Mouse (Mus musculus) urinary bladder, postnatal 25 days (tissue): Measurements from ENCODE around the gene Egln1.

Experiments used
- DNase-seq: peaks from one replicate; pipeline ENCODE4 v3.0.0; 2022; ENCODE audit warnings: low spot score

The Egln1 gene

DNA sequence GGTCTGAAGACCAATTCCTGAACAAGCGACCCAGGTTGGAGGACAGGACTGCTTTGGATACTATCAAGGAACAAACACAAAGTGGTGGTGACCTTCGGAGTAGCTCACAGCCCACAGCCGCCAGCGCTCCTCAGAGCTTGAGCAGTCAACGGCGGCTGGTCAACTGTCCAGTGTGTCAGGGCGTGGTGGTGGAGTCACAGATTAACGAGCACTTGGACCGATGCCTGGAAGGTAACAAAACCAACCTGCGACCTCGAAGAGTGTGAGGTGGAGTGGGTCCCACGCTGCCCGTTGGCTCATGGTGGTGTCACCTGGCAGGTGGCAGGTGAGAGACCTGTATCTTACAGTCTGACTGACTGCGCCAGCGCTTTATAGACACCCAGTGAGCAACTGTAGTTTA is 45.9 kb downstream of the Egln1 start:
- DNase-seq = no peak

DNA sequence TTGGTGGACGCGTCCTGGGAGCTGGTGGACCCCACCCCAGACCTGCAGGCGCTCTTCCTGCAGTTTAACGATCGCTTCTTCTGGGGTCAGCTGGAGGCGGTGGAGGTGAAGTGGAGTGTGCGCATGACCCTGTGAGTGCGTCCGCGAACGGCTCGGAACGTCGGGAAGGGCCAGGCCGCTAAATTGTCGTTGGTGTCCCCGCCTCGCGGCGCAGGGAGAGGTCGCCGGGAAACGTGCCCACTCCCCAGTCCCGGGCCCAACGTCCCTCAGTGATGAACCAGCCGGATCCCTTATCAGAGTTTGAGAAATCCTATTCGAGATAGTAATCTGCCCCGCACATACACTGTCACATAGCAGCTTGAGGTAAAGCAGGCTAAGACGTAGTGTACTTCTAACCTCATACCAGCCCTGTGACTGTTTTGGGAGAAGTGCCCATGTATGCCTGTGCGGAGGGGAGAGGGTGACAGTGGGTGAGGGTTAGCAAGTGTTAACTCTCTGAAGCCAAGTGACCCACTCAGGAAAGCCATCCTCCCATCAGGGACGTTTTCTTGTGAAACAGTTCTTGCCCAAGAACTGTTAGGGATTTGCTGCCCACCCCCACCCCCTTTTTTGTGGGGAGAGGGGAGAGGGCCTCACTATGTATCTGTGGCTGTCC is 50.7 kb downstream of the Egln1 start:
- no peak for DNase-seq

DNA sequence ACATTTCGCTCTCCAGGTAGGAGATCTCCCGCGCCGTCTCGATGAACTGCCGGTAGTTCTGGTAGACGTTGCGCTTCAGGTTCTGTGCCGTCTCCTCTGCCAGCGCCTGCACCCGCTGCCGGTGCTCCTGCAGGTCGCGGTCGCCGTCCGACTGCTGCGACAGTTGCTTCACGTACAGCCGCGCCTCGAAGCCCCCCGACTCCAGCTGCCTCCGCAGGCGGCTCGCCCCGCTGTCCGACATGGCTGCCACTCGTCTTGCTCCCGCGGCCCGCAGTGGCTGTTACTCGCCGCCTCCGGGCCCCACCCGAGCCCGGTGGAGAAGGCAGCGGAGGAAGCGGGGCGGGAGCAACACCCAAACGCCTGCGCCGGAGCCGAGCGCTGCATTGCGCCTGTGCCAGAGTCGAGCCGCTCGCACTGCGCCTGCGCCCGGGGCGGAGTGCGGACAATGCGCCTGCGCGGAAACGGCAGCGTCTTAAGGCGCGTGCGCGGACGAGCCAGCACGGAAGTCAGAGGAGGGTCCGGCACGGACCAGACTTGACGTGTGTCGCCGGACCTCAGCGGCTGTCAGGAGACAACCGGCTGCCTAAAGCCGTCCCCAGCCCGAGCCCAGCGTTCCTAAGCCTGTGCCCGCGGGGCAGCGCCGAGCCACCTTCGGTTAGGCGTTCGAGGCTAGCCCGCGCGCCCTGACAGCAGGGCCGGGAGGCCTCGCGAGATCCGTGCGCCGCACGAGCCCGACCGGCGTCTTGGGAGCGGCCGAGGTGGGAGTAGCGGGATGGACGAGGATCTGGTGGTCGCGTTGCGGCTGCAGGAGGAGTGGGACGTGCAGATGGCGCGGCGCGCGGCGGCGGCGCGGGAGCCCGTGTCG is 51.5 kb downstream of the Egln1 start, which contains the start of the genes Exoc8 and Sprtn:
Gene Exoc8 (minus strand): TSS at position 320 of the 865 bp plus-strand sequence.
Gene Sprtn (plus strand): TSS at position 501 of the 865 bp plus-strand sequence.
- DNase-seq = peak; percentile 99

DNA sequence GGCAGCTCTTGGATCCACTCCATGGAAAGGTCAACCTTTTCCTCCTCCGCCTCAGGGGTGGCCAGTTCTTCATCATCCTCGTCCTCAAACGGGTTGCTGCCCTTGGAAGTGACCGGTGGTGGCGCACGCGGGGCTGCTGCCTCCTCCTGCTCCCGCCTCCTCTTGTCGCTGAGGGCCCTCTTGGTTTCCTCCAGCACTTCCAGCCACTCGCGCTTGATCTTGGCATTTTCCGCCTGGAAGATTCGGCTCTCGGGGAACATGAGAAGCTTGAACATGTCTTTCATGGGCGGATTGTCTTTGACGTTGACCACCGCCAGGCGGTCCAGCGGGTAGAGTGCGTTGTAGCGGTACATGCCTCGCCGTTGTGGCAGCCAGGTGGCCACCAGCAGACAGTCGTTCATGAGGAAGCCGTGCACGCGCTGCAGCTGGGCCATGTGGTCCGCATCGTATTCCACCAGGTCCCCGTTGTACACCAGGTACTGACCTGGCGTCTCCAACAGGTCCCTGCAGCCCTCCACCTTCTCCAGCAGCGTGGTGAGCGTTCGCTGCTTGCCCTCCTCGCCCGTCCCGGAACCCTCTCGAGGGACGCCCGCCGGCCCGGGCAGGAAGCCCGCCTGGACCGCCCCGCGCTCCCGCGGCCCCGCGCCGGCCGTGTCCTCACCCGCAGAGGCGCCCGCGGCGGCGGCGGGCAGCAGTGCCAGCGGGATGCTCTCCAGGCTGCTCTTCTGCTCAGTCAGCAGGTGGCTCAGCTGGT is 52.3 kb downstream of the Egln1 start:
- peak; percentile 61 for DNase-seq

DNA sequence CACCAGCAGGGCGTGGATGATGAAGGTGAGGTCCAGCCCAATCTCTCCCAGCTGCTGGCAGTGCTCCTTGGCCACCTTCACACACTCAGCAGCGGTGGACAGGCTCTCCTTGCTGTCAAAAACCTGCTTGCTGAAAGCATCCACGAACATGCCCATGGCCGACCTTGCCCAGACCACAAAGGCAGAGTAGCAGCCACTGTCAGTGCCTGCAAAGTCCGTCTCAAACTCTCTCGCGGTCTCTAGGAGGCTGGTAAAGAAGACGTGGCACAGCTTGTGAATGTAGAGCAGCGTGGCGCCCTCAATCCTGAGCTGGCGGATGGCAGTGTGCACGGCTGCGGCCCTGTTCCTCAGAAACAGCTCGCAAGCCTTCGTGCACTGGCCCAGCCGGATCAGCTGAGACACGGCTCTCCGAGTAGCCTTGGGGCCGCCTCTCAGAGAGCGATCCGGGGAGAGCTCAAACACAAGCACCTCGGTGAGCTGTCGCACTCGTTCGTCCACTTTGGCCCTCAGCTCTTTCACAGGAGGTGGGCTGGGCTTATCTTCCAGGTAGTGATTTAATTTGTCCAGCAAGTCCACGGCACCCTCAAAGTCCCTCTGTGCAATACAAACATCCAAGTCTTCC is 53.0 kb downstream of the Egln1 start:
- DNase-seq = no peak

DNA sequence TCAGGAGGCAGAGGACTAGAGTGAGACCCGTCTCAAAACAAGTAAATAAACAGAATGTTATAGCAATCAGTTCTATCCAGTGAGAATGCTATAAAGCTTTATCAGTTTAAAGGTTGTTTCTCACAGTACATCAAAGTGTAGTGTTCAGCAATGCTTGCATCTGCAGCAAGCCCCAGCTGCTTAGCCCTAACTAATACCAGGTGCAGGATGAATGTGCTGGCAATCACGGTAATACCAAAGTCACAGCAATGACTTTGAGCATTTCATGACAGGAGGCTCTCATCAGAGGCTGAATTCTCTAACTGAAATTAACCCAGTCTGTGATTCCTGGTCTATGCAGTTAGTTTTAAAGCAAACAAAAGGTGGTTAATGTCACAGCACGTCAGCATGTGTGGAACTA is 56.5 kb downstream of the Egln1 start:
- DNase-seq = no peak

DNA sequence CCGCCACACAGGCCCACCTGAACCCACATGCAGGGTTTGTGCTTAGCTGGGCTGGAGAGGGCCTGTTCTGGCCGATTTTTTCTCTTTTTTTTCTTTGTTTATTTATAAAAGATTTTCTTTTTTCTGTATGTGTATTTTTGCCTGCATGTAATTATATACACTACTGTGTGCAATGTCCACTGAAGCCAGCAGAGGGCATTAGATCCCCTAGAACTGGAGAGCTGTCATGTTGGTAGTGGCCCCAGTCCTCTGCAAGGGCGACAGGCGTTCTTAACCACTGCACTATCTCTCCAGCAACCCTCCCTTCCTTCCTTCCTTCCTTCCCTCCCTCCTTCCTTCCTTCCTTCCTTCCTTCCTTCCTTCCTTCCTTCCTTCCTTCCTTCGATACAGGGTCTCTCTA is 60.7 kb downstream of the Egln1 start:
- no peak for DNase-seq

DNA sequence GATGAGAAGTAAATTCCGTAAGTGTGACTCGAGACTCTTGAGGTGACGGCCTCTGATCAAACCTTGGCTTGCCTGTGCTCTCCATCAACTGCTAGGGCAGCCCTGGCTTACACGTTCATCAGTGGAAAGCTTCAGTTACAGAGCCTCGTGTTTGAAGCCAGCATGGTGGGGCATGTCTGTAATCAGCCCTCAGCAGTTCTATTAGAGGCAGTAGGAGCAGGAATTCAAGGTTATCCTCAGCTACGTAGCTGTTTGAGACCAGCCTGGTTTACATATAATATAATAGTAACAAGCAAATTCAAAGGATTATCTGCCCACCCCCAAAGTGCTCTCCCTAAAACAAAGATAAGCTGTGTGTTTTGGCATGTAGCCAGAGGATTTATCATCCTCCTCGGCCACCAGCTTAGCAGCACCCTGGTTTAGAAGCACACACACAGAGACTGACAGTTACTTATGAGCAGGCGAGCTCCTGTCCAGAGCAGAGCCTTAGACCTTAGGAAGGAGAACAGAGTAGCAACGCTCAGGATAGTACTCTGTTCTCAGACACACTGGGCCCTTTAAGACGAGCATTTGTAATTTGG is 70.1 kb downstream of the Egln1 start:
- no peak for DNase-seq

DNA sequence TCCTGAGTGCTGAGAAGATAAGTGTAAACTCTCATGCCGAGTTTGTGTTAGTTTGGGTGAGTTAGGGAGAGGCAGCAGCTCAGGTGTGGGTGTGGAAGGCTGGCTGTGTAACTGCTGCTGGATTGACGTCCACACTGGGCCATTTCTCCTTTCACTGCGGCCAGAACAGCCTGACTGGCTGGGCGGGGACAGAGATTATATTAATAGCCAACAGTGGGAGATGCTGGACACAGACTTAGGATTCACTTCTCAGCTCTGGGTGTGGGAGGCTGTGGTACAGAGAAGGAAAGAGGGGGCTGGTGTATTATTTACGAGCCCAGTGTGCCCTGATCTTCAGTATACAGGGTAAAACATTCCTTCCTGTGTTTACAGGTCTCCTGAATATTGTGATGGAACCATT is 71.0 kb downstream of the Egln1 start:
- DNase-seq = no peak

DNA sequence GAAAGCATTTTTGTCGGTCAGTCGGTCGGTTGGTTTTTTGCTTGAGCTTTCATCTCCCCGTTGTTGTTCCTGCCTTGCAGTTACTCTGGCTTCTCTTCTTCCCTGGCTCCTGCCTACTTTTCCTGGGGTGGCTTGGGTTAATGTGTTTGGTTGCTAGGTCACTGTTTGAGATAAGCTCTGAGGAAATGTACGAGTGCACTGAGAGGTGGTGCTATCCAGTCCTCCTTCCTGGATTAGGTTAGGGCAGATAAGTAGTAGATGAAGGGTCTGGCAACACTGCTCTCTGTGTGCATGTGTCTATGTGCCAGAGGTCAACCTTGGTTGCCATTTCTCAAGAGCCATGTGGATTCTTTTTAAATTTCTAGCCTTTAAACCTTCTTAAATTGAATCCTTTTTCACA is 76.4 kb downstream of the Egln1 start:
- DNase-seq = no peak

DNA sequence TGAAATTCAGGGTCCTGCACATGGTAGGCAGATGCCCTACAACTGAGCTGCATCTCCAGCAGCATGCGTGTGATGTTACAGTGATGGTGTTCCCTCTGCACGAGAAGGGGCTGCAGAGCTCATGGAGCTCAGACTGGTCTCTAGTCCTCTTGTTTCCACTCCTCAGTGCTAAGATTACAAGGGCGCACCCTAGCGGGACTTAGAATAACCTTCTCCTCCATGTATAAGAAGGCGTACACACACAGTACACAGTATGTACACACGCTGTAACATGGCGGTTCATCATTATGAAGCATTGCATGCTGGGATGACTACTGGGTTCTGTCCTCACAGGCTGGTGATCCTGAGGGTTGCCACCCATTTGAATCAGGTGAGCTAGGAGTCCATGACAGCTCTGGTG is 77.0 kb downstream of the Egln1 start:
- no peak for DNase-seq

DNA sequence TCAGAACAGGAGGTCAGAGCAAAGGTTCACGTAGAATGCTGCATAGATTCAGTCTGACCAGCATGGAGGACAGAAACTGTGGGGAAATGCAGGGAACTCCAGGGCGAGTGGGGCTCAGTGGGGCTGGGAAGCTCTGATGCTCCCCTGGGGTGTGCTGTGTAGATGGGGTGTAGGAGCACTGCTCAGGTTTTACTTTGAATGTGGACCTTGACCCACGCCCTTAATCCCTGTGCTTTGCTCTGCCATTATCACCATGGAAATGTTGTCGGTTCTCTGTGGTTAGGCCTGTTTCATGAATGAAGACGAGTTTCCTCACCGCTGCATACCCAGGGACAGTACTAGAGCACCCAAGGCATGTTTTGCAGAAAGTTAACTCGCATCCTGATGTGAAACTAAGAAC is 77.7 kb downstream of the Egln1 start:
- DNase-seq = no peak

DNA sequence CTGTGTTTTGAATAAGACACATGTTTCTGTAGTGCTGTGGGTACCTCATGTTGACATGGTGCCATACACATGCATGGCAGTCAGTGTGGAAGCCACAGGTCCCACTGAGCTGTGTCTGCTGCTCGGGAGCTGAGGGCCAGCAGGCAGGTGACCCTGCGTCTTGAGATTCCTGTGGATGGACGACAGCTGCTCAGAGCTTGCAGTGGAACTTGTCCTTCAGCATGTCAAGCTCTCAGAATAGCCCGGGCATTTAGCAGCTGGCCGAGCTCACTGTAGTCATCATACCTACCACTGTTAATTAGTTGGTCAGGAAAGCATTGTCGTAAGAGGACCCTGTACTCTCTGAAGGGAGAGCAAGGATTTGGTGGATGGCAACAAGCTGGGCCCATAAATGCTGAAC is 79.4 kb downstream of the Egln1 start:
- DNase-seq = no peak

DNA sequence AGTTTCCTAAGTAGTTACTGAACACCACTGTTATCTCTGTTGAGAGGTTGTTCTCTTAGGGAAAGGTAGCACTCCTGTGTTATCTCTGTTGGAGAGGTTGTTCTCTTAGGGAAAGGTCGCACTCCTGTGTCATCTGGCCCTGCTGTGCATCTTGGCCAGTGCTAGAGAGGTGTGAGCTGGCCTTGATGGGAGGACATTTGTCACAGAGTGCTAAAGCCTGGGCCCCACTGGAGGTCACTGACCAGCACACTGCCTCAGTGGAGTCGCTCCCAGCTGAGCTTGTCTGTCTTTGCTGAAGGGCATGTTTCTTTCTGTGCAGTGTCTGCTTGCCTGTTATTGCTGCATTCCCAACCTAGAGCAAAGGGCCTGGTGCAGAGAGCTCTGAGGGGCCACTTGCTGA is 82.0 kb downstream of the Egln1 start:
- DNase-seq = no peak

DNA sequence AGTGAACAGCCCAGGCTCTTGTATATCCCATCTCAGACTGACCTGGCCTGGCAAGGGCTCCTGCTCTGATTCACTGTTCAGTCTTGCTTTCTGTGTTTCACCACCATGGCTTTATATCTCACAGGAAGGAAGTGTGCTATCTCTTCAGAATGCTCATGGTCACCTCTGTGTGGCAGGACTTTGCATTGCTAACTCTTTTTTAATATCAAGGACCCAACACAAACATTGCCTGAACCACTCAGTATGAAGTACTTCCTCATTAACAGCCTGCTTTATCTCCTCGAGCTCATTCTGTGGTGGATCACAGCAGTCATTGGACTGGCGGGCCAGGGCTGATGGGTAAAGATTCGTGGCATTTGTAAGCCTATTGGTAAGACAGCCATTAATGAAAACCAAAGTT is 82.5 kb downstream of the Egln1 start:
- no peak for DNase-seq

DNA sequence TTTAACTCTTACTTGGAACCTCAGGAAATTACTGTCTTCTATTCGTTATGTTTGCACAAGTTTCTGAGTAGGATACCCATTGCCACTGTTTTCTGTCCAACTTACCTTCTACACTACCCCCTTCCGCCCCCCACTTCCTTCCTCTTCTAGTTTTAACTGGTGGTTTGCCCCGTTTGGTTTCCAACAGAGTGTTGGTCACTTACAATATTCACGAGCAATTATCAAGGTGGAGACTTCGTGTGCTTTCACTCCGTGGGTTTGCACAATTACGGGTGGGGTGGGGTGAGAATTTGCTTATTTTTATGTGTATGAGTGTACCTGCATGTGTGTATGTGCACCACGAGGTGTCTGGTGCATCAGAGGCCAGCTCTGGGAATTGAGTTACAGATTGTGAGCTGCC is 85.4 kb downstream of the Egln1 start:
- no peak for DNase-seq

DNA sequence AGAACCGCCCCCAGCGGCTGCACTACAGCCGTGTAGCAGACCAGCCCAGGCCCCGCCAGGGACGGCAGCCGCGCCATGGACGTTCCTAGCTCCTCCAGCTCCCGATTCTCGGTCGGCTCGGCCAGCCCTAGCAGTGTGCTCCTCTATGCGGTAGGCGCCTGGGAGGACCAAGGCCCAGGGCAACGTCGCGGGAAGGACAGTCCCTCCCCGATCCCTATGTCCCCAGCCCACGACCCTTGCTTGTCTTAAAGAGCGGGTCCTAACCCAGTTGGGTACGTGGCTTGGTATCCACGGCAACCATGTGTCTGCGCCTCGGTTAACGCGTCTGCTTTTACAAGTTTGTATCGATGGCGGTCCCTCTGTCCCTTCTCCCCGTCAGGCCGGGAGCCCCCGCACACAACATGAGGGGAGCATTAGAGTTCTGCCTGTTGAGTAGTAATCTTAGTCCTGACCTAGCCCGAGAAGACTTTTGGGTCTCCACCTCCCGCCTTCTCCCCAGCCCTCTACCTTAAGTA is 85.9 kb downstream of the Egln1 start:
- DNase-seq = no peak

DNA sequence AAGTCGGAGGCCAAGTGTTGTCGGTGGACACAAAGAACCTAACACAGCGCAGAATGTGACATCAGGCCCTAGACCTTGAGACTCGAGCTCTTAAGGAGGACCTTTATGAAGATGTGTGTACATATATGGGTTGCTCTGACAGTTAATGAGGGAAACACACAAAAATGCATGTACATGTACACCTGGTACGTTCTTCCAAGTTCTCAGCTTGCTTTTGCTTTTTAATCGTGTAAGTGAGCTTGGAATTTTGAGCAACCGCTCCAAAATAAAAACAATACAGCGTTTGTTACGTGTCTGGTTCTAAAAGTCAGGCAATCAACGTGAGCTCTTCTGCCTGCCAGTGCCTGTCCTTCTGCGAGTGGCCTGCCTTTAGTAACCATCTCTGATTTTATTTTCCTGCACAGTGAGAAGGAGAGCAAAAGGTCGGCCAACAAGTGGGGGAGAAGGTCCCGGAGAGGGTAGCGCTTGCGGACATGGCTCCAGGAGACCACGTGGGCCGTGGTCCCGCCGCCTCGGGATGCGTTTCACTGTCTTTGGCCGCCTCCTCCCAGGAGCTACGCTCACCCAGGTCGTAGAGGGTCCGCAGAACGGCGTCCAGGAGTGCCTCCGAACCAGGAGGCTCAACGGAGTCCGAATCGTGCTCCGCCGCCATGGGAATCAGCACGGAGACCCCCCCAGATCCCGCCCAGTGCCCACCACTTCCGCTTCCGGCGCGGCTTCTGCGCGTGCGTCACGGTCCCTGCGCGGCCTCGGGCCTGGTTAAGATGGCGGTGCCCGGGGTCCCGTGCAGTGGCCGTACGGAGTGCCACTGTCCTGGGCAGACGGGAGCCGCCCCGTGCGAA is 86.6 kb downstream of the Egln1 start, which contains the start of the genes Gnpat and 2810004N23Rik:
Gene Gnpat (plus strand): TSS at position 713 of the 842 bp plus-strand sequence.
Gene 2810004N23Rik (minus strand): TSS at position 800 of the 842 bp plus-strand sequence.
- peak; percentile 97 for DNase-seq

DNA sequence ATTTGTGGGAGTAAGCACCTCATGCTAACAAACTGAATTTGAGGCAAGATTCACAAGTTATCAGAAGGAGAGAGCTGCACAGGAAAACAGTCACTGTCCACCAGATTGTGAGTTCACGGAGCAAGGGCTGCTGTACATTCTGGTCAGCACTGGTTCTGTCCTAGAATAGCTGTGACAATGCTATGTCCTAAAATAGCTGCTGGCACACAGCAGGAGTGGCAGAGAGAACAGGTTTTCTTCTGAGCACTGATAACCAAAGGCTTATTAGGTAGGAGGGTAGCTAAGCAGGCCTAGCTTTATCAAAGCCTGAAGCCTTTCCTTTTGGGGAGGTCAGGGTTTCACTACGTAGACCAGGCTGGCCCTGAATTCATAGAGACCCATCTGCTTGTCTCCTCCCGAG is 88.9 kb downstream of the Egln1 start:
- no peak for DNase-seq

DNA sequence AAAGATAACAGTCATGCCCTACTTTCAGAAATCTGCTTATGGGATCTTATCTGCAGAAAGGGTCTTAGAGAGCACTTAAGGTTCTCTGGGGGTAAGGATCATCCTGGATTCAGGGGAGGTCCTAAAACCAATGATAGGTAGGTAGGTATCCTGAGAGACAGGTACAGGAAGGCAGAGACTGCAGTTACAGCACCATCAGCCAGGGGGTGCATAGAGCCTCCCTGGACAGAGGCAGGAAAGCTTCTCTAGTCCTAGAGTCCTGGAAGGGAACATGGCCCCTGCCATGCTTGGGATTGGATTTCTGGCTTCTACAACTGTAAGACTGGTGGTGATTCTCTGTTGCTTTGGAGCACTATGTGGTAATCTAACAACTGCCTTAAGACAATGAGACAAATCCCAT is 89.7 kb downstream of the Egln1 start:
- no peak for DNase-seq
